Mouse (Mus musculus): ENCODE results near the gene Marveld2. TPM values are rescaled to one million over a fixed set of nuclear protein-coding genes. Genes with fewer than 3 reads are reported as not detected.

Marveld2 gene
- polyA plus RNA-seq, 1 experiment from 2014 or later: 20.8 TPM

- peaks cover 26% of the 10 kb centered on the region; the same call in 1 of the 2 replicates for H3K36me3 ChIP-seq (ENCODE audit: control insufficient read depth, insufficient read depth)
- no peaks in the 10 kb centered on the region for H3K9me3 ChIP-seq (ENCODE audit: control insufficient read depth)
- no peak overlapping the region for H3K4me3 ChIP-seq (ENCODE audit: low read depth, low read length)
- H3K4me1 ChIP-seq (replicated peaks; ENCODE audit: control insufficient read depth, insufficient read depth, low read length): no peaks in the 10 kb centered on the region
- H3K9ac ChIP-seq (ENCODE audit: low read depth, low read length): no peak overlapping the region
- no peak for TF ChIP-seq CTCF (IDR thresholded peaks at IDR 0.05; ENCODE audit: low read depth)
- no peak for ATAC-seq
- H3K27me3 ChIP-seq (replicated peaks; ENCODE audit: control insufficient read depth, insufficient read depth, low read length): no peaks in the 10 kb centered on the region
- H3K4me2 ChIP-seq (replicated peaks; ENCODE audit: low read depth): no peak overlapping the region
- 95% methylated on average over 10 of the region's 10 CpGs for WGBS
- H3K27ac ChIP-seq (ENCODE audit: low read depth, low read length): no peak overlapping the region
Measured at GRCm38 (mm10) chr13:100612251-100612650, 4.5 kb downstream of the Marveld2 start.

- ATAC-seq: no peak
- Histone ChIP-seq H3K27ac (ENCODE audit: low read depth, low read length) (no peak overlapping the region), H3K27me3 (replicated peaks; ENCODE audit: control insufficient read depth, insufficient read depth, low read length) (no peaks in the 10 kb centered on the region), H3K36me3 (ENCODE audit: control insufficient read depth, insufficient read depth) (peaks cover 26% of the 10 kb centered on the region; the same call in 1 of the 2 replicates), H3K9me3 (ENCODE audit: control insufficient read depth) (no peaks in the 10 kb centered on the region), H3K9ac (ENCODE audit: low read depth, low read length) (no peak overlapping the region), H3K4me3 (ENCODE audit: low read depth, low read length) (no peak overlapping the region), H3K4me2 (replicated peaks; ENCODE audit: low read depth) (no peak overlapping the region), H3K4me1 (replicated peaks; ENCODE audit: control insufficient read depth, insufficient read depth, low read length) (0 out of 2 replicates have a peak, but pooled peaks cover 5% of the 10 kb centered on the region)
- WGBS: 90% methylated on average over 13 of the region's 13 CpGs
- TF ChIP-seq CTCF (IDR thresholded peaks at IDR 0.05; ENCODE audit: low read depth): no peak
Measured at GRCm38 (mm10) chr13:100611266-100611665, 5.5 kb downstream of the Marveld2 start.

- 87% methylated on average over 8 of the region's 8 CpGs for WGBS
- no peaks in the 10 kb centered on the region for H3K27me3 ChIP-seq (replicated peaks; ENCODE audit: control insufficient read depth, insufficient read depth, low read length)
- H3K4me3 ChIP-seq (ENCODE audit: low read depth, low read length): no peak overlapping the region
- H3K36me3 ChIP-seq (ENCODE audit: control insufficient read depth, insufficient read depth): peaks cover 30% of the 10 kb centered on the region; the same call in 1 of the 2 replicates
- H3K27ac ChIP-seq (ENCODE audit: low read depth, low read length): no peak overlapping the region
- H3K9ac ChIP-seq (ENCODE audit: low read depth, low read length): no peak overlapping the region
- peak; percentile 53 for TF ChIP-seq CTCF (IDR thresholded peaks at IDR 0.05; ENCODE audit: low read depth)
- 0 out of 2 replicates have a peak, but pooled peaks cover 5% of the 10 kb centered on the region for H3K4me1 ChIP-seq (replicated peaks; ENCODE audit: control insufficient read depth, insufficient read depth, low read length)
- H3K4me2 ChIP-seq (replicated peaks; ENCODE audit: low read depth): no peak overlapping the region
- H3K9me3 ChIP-seq (ENCODE audit: control insufficient read depth): no peaks in the 10 kb centered on the region
- no peak for ATAC-seq
Measured at GRCm38 (mm10) chr13:100607756-100608155, 9.0 kb downstream of the Marveld2 start.

- Histone ChIP-seq H3K4me2 (replicated peaks; ENCODE audit: low read depth) (peak overlapping the region; percentile 33; the same call in 1 of the 2 replicates), H3K4me3 (ENCODE audit: low read depth, low read length) (no peak overlapping the region), H3K27ac (ENCODE audit: low read depth, low read length) (peak overlapping the region; percentile 86), H3K27me3 (replicated peaks; ENCODE audit: control insufficient read depth, insufficient read depth, low read length) (no peaks in the 10 kb centered on the region), H3K4me1 (replicated peaks; ENCODE audit: control insufficient read depth, insufficient read depth, low read length) (0 out of 2 replicates have a peak, but pooled peaks cover 5% of the 10 kb centered on the region), H3K9ac (ENCODE audit: low read depth, low read length) (no peak overlapping the region), H3K9me3 (ENCODE audit: control insufficient read depth) (no peaks in the 10 kb centered on the region), H3K36me3 (ENCODE audit: control insufficient read depth, insufficient read depth) (peaks cover 16% of the 10 kb centered on the region; the same call in 1 of the 2 replicates)
- TF ChIP-seq CTCF (IDR thresholded peaks at IDR 0.05; ENCODE audit: low read depth): no peak
- WGBS: 42% methylated on average over 1 of the region's 1 CpGs
- peak; percentile 52 for ATAC-seq
Measured at GRCm38 (mm10) chr13:100605845-100606244, 10.9 kb downstream of the Marveld2 start.

GRCm38 (mm10) chr13:100603738-100604095 lies 13.1 kb downstream of the Marveld2 start:
- Histone ChIP-seq H3K4me1 (replicated peaks; ENCODE audit: control insufficient read depth, insufficient read depth, low read length) (0 out of 2 replicates have a peak, but pooled peaks cover 5% of the 10 kb centered on the region), H3K9ac (ENCODE audit: low read depth, low read length) (no peak overlapping the region), H3K4me3 (ENCODE audit: low read depth, low read length) (no peak overlapping the region), H3K4me2 (replicated peaks; ENCODE audit: low read depth) (no peak overlapping the region), H3K27ac (ENCODE audit: low read depth, low read length) (peak overlapping the region; percentile 10; the same call in 1 of the 2 replicates), H3K9me3 (ENCODE audit: control insufficient read depth) (no peaks in the 10 kb centered on the region), H3K27me3 (replicated peaks; ENCODE audit: control insufficient read depth, insufficient read depth, low read length) (no peaks in the 10 kb centered on the region), H3K36me3 (ENCODE audit: control insufficient read depth, insufficient read depth) (peaks cover 15% of the 10 kb centered on the region; the same call in 1 of the 2 replicates)
- WGBS: 90% methylated on average over 11 of the region's 11 CpGs
- no peak for ATAC-seq
- TF ChIP-seq CTCF (IDR thresholded peaks at IDR 0.05; ENCODE audit: low read depth): no peak

- Histone ChIP-seq H3K4me3 (ENCODE audit: low read depth, low read length) (no peak overlapping the region), H3K36me3 (ENCODE audit: control insufficient read depth, insufficient read depth) (peaks cover 15% of the 10 kb centered on the region; the same call in 1 of the 2 replicates), H3K4me2 (replicated peaks; ENCODE audit: low read depth) (no peak overlapping the region), H3K27me3 (replicated peaks; ENCODE audit: control insufficient read depth, insufficient read depth, low read length) (no peaks in the 10 kb centered on the region), H3K4me1 (replicated peaks; ENCODE audit: control insufficient read depth, insufficient read depth, low read length) (0 out of 2 replicates have a peak, but pooled peaks cover 5% of the 10 kb centered on the region), H3K9ac (ENCODE audit: low read depth, low read length) (no peak overlapping the region), H3K9me3 (ENCODE audit: control insufficient read depth) (no peaks in the 10 kb centered on the region), H3K27ac (ENCODE audit: low read depth, low read length) (peak overlapping the region; percentile 74)
- no peak for ATAC-seq
- TF ChIP-seq CTCF (IDR thresholded peaks at IDR 0.05; ENCODE audit: low read depth): no peak
- 88% methylated on average over 10 of the region's 10 CpGs for WGBS
Measured at GRCm38 (mm10) chr13:100603031-100603737, 13.6 kb downstream of the Marveld2 start.
